ENCODE assay signal across 13 mouse cellular contexts in genomic region chr8:12831659-12832589, GRCm38 (mm10). TPM values are rescaled to one million over a fixed set of nuclear protein-coding genes. Genes with fewer than 3 reads are reported as not detected.
DNase-seq lines count a peak whose midpoint lies in the region; ATAC-seq lines count a peak whose summit lies in the region.
"Had no signal": no experiment of that assay in that cellular context is flagged by ENCODE, and none has a peak within 500 bp of the region (broad histone marks: within the 10 kb centered on the region; RNA-seq: fewer than 3 reads in every experiment).

No protein-coding gene starts in this region.

- H3K27ac ChIP-seq in neural tube, embryonic 12.5 days: no peak overlapping the region
- H3K27ac ChIP-seq in neural tube, embryonic 15.5 days (replicated peaks): no peak overlapping the region
- no peak overlapping the region for H3K27ac ChIP-seq in forebrain, embryonic 11.5 days (ENCODE audit: low read depth, low read length)
- H3K27ac ChIP-seq in hindbrain, embryonic 16.5 days (ENCODE audit: low read depth, low read length): peak overlapping the region; percentile 64; the same call in 1 of the 2 replicates
- H3K27ac ChIP-seq: liver, embryonic 14.5 days had no signal

- H3K4me2 ChIP-seq in neural tube, embryonic 12.5 days (replicated peaks): no peak overlapping the region
- no peak overlapping the region for H3K4me2 ChIP-seq in neural tube, embryonic 15.5 days
- H3K4me2 ChIP-seq in forebrain, embryonic 11.5 days (ENCODE audit: low read depth, low read length, severe bottlenecking): no peak overlapping the region
- H3K4me2 ChIP-seq in hindbrain, embryonic 16.5 days (ENCODE audit: low read length): no peak overlapping the region

- no peaks in the 10 kb centered on the region for H3K27me3 ChIP-seq in neural tube, embryonic 12.5 days (replicated peaks)
- H3K27me3 ChIP-seq in neural tube, embryonic 15.5 days (replicated peaks): no peaks in the 10 kb centered on the region
- H3K27me3 ChIP-seq in forebrain, embryonic 11.5 days (ENCODE audit: control insufficient read depth, insufficient read depth, low read length): no peaks in the 10 kb centered on the region
- no peaks in the 10 kb centered on the region for H3K27me3 ChIP-seq in hindbrain, embryonic 16.5 days (replicated peaks; ENCODE audit: control insufficient read depth, insufficient read depth, low read length)

- H3K4me1 ChIP-seq in neural tube, embryonic 12.5 days: peaks cover 11% of the 10 kb centered on the region
- H3K4me1 ChIP-seq in neural tube, embryonic 15.5 days: peaks cover 7% of the 10 kb centered on the region
- H3K4me1 ChIP-seq in forebrain, embryonic 11.5 days (replicated peaks; ENCODE audit: control insufficient read depth, insufficient read depth, low read length): peaks cover 10% of the 10 kb centered on the region
- peaks cover 8% of the 10 kb centered on the region for H3K4me1 ChIP-seq in hindbrain, embryonic 16.5 days (ENCODE audit: control insufficient read depth, insufficient read depth, low read depth, low read length)

- no peak overlapping the region for H3K4me3 ChIP-seq in neural tube, embryonic 12.5 days
- no peak overlapping the region for H3K4me3 ChIP-seq in neural tube, embryonic 15.5 days (replicated peaks)
- no peak overlapping the region for H3K4me3 ChIP-seq in forebrain, embryonic 11.5 days (ENCODE audit: low read depth, low read length)
- H3K4me3 ChIP-seq in hindbrain, embryonic 16.5 days (ENCODE audit: low read length): no peak overlapping the region
- H3K4me3 ChIP-seq: myocyte had no signal

- WGBS in neural tube, embryonic 12.5 days: 71% methylated on average over 7 of the region's 7 CpGs
- WGBS in neural tube, embryonic 15.5 days: 72% methylated on average over 7 of the region's 7 CpGs
- 69% methylated on average over 7 of the region's 7 CpGs for WGBS in forebrain, embryonic 11.5 days
- WGBS in hindbrain, embryonic 16.5 days: 58% methylated on average over 7 of the region's 7 CpGs

- no peak overlapping the region for H3K9ac ChIP-seq in neural tube, embryonic 12.5 days
- no peak overlapping the region for H3K9ac ChIP-seq in neural tube, embryonic 15.5 days (replicated peaks)
- no peak overlapping the region for H3K9ac ChIP-seq in forebrain, embryonic 11.5 days (ENCODE audit: low read length)
- no peak overlapping the region for H3K9ac ChIP-seq in hindbrain, embryonic 16.5 days (ENCODE audit: low read depth, low read length)
- H3K9ac ChIP-seq: liver, embryonic 14.5 days had no signal

- no peaks in the 10 kb centered on the region for H3K9me3 ChIP-seq in neural tube, embryonic 12.5 days
- no peaks in the 10 kb centered on the region for H3K9me3 ChIP-seq in neural tube, embryonic 15.5 days (replicated peaks)
- H3K9me3 ChIP-seq in forebrain, embryonic 11.5 days (ENCODE audit: control insufficient read depth, low read length): no peaks in the 10 kb centered on the region
- no peaks in the 10 kb centered on the region for H3K9me3 ChIP-seq in hindbrain, embryonic 16.5 days (ENCODE audit: control insufficient read depth, low read length)

- no peak for DNase-seq in forebrain, embryonic 11.5 days (ENCODE audit: low spot score)
- no peak for DNase-seq in spleen, postnatal 4 days (ENCODE audit: low spot score in 2 of 2)
- DNase-seq in T-cell, adult 2 months (ENCODE audit: low spot score): no peak
- no peak for DNase-seq in right cerebral cortex, postnatal 14 days
- no peak for DNase-seq in spleen, postnatal 36 days (ENCODE audit: low spot score in 2 of 2)
- DNase-seq: adrenal gland, postnatal 10 days; cerebellum, postnatal 10 days; right cerebral cortex, postnatal 4 days had no signal

- peaks cover 58% of the 10 kb centered on the region for H3K36me3 ChIP-seq in neural tube, embryonic 12.5 days
- H3K36me3 ChIP-seq in neural tube, embryonic 15.5 days: peaks cover 89% of the 10 kb centered on the region
- H3K36me3 ChIP-seq in forebrain, embryonic 11.5 days (ENCODE audit: control insufficient read depth, insufficient read depth, low read length): peaks cover 4% of the 10 kb centered on the region
- peaks cover 34% of the 10 kb centered on the region for H3K36me3 ChIP-seq in hindbrain, embryonic 16.5 days (ENCODE audit: control insufficient read depth, insufficient read depth, low read length)

- peak; percentile 29; the same call in 1 of the 2 replicates for ATAC-seq in neural tube, embryonic 12.5 days (ENCODE audit: low FRiP score, low read depth)
- no peak for ATAC-seq in neural tube, embryonic 15.5 days (ENCODE audit: low FRiP score)
- ATAC-seq in forebrain, embryonic 11.5 days (replicated peaks; ENCODE audit: low FRiP score): peak; percentile 55
- ATAC-seq in hindbrain, embryonic 16.5 days: peak; percentile 88

RNA-seq across cellular contexts. Expression of gene Mcf2l, which starts 41.7 kb away (rescaled TPM):
- polyA plus RNA-seq in neural tube, embryonic 12.5 days (2016; fragmentation: Nextera tagmentation; extraction: Ambion mirVana): 97.0 and 98.9 TPM in 2 replicates
- 104 and 120 TPM in 2 replicates for polyA plus RNA-seq in neural tube, embryonic 15.5 days (2015; fragmentation: Nextera tagmentation; extraction: Ambion mirVana)
- 55.5 and 63.8 TPM in 2 replicates for polyA plus RNA-seq in forebrain, embryonic 11.5 days (2014; fragmentation: Nextera tagmentation; extraction: Ambion mirVana)
- polyA plus RNA-seq in hindbrain, embryonic 16.5 days (2015; fragmentation: Nextera tagmentation; extraction: Ambion mirVana): 142 and 159 TPM in 2 replicates
